Mouse (Mus musculus): Measurements from ENCODE around the gene Tnfaip2. TPM values are rescaled to one million over a fixed set of nuclear protein-coding genes. Genes with fewer than 3 reads are reported as not detected.

Tnfaip2 gene
- 6.2 and 6.3 TPM in 2 replicates for polyA plus RNA-seq (2016; fragmentation: Nextera tagmentation; extraction: Ambion mirVana)

DNA sequence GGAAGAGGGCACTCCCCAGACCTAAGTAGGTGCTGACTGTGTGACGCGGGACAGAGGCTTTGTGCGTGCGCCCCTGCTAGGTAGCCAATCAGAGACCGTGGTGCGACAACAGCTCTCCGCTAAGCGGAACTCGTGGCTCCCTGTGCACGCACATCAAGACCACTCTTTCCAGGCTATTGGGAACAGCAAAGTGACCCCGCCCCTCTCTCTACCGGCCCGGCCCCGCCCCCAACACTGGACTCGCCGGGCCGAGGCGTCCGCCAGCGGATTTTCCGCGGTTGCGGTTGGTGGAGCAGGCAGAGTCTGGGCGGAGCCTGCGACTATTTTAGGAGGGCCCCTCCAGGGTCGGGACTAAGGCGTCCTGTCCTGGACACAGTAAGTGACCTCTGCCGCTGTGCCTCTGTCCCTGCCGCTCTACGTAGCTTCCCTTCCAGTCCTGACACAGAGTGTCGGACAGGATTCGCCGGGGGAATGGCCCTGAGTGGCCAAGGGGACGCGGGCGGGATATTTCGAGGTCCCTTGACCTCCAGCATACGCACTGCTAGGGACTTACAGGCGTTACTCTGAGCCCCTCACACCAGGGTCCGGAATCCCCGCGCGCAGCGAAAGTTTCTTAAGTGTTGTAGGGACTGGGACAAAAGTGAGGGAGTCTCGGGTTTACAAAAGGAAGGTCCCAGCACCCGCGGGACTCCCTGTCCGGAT, at the start of gene Tnfaip2:
Tnfaip2 (plus strand) TSS at position 161 of the 702 bp plus-strand sequence.
- Histone ChIP-seq H3K9ac (0 out of 2 replicates have a peak within 1 kb of the TSS, but pooled peaks have one; percentile 0), H3K27ac (no peak within 1 kb of the TSS), H3K9me3 (no peaks in the 10 kb centered on the region), H3K4me1 (peaks cover 30% of the 10 kb centered on the region), H3K36me3 (no peaks in the 10 kb centered on the region), H3K4me3 (peak within 1 kb of the TSS; percentile 40), H3K27me3 (peaks cover 74% of the 10 kb centered on the region), H3K4me2 (replicated peaks) (peak within 1 kb of the TSS; percentile 80)
- WGBS = under 1% methylated on average over 48 of the region's 48 CpGs
- ATAC-seq (ENCODE audit: insufficient number of reproducible peaks, insufficient read depth, low FRiP score, low TSS enrichment) = peak; percentile 68; the same call in 1 of the 2 replicates

DNA sequence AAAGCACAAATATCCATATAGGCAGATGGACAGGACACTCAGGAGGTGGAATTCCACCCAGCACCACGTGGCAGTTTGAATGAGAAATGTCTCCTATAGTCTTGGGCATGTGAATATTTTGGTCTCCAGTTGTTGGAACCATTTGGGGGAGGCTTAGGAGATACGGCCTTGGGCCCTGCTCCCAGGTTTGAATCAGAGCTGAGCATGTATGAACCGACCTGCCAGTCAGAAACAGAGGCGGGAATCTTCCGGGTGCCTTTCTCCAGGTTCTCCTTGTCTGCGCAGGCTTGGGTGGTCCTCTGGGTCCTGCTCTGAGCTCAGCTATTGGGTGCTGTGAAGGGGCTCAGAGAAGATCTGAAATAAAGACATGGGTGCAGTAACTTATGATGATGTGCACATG, 48.3 kb upstream of the Tnfaip2 start:
- H3K4me1 ChIP-seq = no peaks in the 10 kb centered on the region
- H3K27me3 ChIP-seq = 0 out of 2 replicates have a peak, but pooled peaks cover 8% of the 10 kb centered on the region
- H3K27ac ChIP-seq = no peak overlapping the region
- ATAC-seq (ENCODE audit: insufficient number of reproducible peaks, insufficient read depth, low FRiP score, low TSS enrichment) = no peak
- H3K4me3 ChIP-seq = no peak overlapping the region
- no peaks in the 10 kb centered on the region for H3K9me3 ChIP-seq
- no peak overlapping the region for H3K4me2 ChIP-seq (replicated peaks)
- no peak overlapping the region for H3K9ac ChIP-seq
- WGBS = 80% methylated on average over 6 of the region's 6 CpGs
- H3K36me3 ChIP-seq = no peaks in the 10 kb centered on the region

DNA sequence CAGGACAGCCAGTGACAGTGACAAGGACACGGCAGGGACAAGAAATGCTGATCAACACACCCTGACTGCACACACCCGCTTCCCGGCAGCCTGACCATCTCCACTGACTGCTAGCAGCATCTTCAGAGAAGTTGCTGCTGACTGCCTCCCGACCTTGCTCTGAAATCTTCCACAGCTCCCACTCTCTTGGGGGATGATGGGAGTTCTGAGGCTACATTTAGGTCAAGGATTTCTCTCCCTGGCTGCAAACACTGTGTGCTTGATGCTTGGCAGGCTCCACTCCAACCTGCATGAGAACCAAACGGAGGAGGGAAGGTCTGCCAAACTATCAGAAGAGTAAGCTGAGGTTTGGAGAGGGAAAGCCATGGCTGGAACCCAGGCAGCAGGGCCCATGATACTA, 45.3 kb upstream of the Tnfaip2 start:
- no peak overlapping the region for H3K9ac ChIP-seq
- no peak overlapping the region for H3K4me3 ChIP-seq
- 68% methylated on average over 5 of the region's 5 CpGs for WGBS
- H3K36me3 ChIP-seq = no peaks in the 10 kb centered on the region
- H3K4me2 ChIP-seq (replicated peaks) = no peak overlapping the region
- no peaks in the 10 kb centered on the region for H3K9me3 ChIP-seq
- no peak for ATAC-seq (ENCODE audit: insufficient number of reproducible peaks, insufficient read depth, low FRiP score, low TSS enrichment)
- peaks cover 11% of the 10 kb centered on the region; the same call in 1 of the 2 replicates for H3K27me3 ChIP-seq
- 0 out of 2 replicates have a peak, but pooled peaks cover 5% of the 10 kb centered on the region for H3K4me1 ChIP-seq
- H3K27ac ChIP-seq = no peak overlapping the region

DNA sequence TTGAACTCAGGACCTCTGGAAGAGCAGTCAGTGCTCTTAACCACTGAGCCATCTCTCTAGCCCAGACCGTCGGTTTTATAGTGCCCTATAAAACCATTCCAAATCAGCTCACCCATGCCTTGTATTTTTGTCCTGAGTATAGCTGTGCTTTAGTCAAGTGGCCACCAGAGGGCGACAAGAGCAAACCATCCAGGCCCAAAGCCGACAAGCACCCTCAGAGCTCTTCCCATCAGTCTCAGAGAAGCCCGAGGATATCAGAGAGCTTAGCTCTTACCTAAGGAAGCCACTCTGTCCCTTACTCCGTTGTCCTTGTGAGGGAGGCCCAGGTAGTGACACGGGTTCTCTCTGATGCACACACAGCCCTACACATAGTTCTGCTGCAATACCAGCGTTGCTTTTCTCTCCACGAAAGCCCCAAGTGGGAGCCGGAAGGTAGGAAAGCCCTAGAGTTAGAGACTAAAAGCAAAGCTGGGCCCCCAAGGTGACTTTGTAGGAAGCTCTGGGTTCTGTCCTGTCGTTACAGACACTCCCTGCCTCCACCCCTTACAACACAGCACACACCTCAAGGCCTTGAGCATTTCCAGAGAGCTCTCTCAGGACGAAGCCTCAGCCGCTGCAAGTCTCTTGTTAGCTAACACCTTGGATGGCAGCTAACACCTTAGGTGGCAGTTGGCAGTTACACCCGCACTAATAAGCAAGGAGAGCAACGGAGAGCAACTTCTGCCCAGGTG, 40.6 kb upstream of the Tnfaip2 start:
- Histone ChIP-seq H3K27ac (no peak overlapping the region), H3K9ac (no peak overlapping the region), H3K9me3 (no peaks in the 10 kb centered on the region), H3K4me1 (0 out of 2 replicates have a peak, but pooled peaks cover 5% of the 10 kb centered on the region), H3K4me3 (no peak overlapping the region), H3K27me3 (peaks cover 25% of the 10 kb centered on the region), H3K4me2 (replicated peaks) (no peak overlapping the region), H3K36me3 (no peaks in the 10 kb centered on the region)
- WGBS = 24% methylated on average over 15 of the region's 15 CpGs
- no peak for ATAC-seq (ENCODE audit: insufficient number of reproducible peaks, insufficient read depth, low FRiP score, low TSS enrichment)

DNA sequence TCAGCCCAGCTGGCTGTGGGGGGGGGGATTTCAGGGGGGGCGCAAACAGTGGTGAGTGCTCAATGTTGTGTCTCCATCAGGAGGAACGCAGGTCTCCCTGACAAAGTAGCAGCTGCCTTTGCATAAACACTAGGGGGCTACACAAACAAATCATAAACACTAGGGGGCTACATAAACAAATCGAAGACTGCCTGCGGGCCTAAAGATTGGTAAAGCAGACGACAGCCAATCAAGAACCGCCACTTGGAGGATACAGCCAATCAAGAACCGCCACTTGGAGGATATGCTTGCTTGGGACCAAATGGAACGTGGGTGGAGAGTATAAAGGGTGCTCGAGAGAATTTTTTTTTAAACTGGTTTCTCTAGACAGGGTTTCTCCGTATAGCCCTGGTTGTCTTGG, 37.4 kb upstream of the Tnfaip2 start:
- no peak overlapping the region for H3K9ac ChIP-seq
- no peaks in the 10 kb centered on the region for H3K36me3 ChIP-seq
- H3K27ac ChIP-seq = no peak overlapping the region
- peaks cover 42% of the 10 kb centered on the region for H3K27me3 ChIP-seq
- no peak overlapping the region for H3K4me3 ChIP-seq
- H3K4me1 ChIP-seq = 0 out of 2 replicates have a peak, but pooled peaks cover 5% of the 10 kb centered on the region
- H3K9me3 ChIP-seq = no peaks in the 10 kb centered on the region
- no peak overlapping the region for H3K4me2 ChIP-seq (replicated peaks)
- ATAC-seq (ENCODE audit: insufficient number of reproducible peaks, insufficient read depth, low FRiP score, low TSS enrichment) = no peak
- 64% methylated on average over 10 of the region's 10 CpGs for WGBS

DNA sequence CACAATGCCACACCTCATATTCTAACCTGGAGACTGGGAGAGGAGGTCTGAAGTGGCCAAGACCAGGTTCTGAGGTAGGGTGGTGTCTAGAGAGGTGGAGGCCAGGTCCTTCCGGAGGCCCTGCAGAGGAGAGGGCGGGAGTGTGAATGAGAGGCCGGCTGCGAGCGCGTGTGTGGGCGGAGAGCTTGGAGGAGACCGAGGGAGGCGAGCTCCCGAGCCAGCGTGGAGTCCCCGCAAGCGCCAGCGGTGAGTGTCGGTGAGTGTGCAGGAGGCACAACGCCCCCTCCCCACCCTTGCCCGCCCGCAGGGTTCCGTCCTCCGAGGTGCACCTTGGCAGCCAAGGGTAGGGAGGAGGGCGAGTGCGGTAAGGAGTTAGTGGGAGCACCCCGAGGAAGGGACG, 35.6 kb upstream of the Tnfaip2 start, which contains the start of gene Lbhd2:
Lbhd2 (plus strand) TSS at position 188 of the 400 bp plus-strand sequence.
- no peak for ATAC-seq (ENCODE audit: insufficient number of reproducible peaks, insufficient read depth, low FRiP score, low TSS enrichment)
- H3K4me1 ChIP-seq = 0 out of 2 replicates have a peak, but pooled peaks cover 4% of the 10 kb centered on the region
- peak within 1 kb of the TSS; percentile 25; the same call in 1 of the 2 replicates for H3K4me3 ChIP-seq
- no peak within 1 kb of the TSS for H3K9ac ChIP-seq
- H3K9me3 ChIP-seq = no peaks in the 10 kb centered on the region
- 4% methylated on average over 24 of the region's 24 CpGs for WGBS
- no peaks in the 10 kb centered on the region for H3K36me3 ChIP-seq
- no peak within 1 kb of the TSS for H3K27ac ChIP-seq
- peaks cover 42% of the 10 kb centered on the region for H3K27me3 ChIP-seq
- H3K4me2 ChIP-seq (replicated peaks) = peak within 1 kb of the TSS; percentile 37

DNA sequence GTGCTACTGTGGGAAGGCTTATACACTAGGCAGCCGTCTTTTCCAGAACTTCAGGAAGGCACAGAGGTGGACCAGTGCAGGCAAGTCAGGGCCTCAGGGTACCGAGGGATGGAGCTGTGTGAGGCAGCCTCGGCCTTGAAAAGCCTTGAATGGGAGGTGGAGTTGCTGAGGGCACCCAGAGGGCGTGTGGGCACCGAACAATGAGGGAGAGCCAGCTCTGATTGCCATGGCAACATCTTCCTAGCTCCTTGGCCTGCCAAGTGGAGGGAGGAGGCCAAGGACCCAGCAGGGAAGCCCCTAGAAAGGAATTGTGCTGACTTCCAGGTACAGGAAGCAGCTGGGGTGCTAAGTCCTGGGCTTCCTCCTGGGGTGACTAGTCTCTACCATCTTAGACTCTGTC, 32.7 kb upstream of the Tnfaip2 start:
- ATAC-seq (ENCODE audit: insufficient number of reproducible peaks, insufficient read depth, low FRiP score, low TSS enrichment) = no peak
- Histone ChIP-seq H3K4me3 (no peak overlapping the region), H3K9me3 (no peaks in the 10 kb centered on the region), H3K4me1 (peaks cover 12% of the 10 kb centered on the region), H3K4me2 (replicated peaks) (no peak overlapping the region), H3K27me3 (peaks cover 36% of the 10 kb centered on the region), H3K9ac (no peak overlapping the region), H3K36me3 (no peaks in the 10 kb centered on the region), H3K27ac (no peak overlapping the region)
- 16% methylated on average over 5 of the region's 5 CpGs for WGBS

DNA sequence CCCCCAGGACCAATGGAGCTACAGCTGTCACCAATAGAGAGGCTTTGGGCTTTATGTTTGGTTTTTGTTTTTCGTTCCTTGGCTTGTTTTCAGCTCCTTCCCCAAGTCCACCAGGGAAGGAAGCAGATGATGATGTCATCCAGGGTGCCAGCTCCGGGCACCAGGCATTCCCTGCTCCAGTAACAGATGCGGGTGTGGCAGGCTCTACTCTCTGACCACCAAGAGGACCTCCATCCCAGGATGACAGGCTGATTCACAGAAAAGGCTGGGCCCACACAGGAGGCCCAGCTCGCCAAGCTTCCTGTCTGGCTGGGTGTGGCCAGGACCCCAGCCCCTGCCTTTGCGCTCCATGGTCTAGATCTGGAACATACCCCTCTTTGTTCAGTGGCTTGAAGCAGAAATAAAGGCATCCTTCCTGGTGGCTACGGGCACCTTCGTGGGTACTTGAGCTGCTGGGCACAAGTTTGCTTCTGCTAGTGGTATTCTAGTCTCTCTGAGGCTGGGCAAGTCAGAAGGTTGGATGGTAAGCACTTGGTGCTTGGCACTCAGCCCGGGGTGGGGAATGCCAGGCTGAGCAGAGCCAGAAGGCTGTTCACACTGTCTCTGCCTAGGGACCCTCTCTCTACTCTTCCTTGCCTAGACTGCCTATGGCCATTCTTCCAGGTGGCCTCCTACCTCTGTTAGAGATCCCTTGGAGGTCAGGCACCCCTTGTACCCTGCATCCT, 30.5 kb upstream of the Tnfaip2 start:
- Histone ChIP-seq H3K9ac (no peak overlapping the region), H3K27ac (no peak overlapping the region), H3K4me2 (replicated peaks) (no peak overlapping the region), H3K4me3 (no peak overlapping the region), H3K4me1 (peaks cover 17% of the 10 kb centered on the region), H3K36me3 (no peaks in the 10 kb centered on the region), H3K27me3 (peaks cover 23% of the 10 kb centered on the region), H3K9me3 (no peaks in the 10 kb centered on the region)
- no peak for ATAC-seq (ENCODE audit: insufficient number of reproducible peaks, insufficient read depth, low FRiP score, low TSS enrichment)
- 69% methylated on average over 8 of the region's 8 CpGs for WGBS

DNA sequence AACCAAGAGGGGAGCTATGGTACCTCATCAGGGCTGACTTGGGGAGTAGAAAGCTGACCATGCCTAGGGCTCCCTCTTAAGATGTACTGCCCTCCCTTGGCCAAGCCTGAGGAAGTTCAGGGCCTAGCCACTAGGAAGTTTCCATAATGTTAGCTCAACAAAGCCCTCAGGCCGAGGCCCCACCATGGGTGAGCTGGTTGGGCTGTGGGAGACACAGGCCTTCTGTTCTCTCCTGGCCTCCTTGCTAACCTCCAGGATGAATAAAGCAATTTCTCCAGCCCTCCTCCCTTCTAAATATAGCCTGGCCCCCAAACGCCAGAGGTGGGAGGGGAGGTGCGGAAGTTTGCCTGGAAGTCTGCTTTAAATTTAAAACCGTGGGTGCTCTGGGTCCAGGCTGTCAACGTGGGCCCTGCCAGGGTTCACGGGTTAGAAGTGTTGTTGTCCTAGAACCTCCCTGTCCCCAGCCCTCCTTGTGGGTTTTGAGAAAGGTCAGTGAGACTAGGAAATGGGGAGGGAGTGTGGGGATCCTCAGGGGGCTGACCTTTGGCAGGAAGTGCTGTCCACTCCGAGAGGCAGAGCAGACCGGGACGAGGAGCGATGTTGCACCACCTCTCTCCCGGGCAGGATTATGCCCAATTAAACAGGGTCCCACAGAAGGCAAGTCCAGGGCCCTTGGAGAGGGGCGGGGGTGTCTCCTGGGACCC, 29.5 kb upstream of the Tnfaip2 start:
- WGBS = 13% methylated on average over 12 of the region's 12 CpGs
- no peak for ATAC-seq (ENCODE audit: insufficient number of reproducible peaks, insufficient read depth, low FRiP score, low TSS enrichment)
- H3K27me3 ChIP-seq = peaks cover 15% of the 10 kb centered on the region
- peak overlapping the region; percentile 53 for H3K4me2 ChIP-seq (replicated peaks)
- no peak overlapping the region for H3K27ac ChIP-seq
- H3K4me1 ChIP-seq = peaks cover 27% of the 10 kb centered on the region
- H3K9ac ChIP-seq = peak overlapping the region; percentile 36; the same call in 1 of the 2 replicates
- peak overlapping the region; percentile 36 for H3K4me3 ChIP-seq
- no peaks in the 10 kb centered on the region for H3K9me3 ChIP-seq
- no peaks in the 10 kb centered on the region for H3K36me3 ChIP-seq

DNA sequence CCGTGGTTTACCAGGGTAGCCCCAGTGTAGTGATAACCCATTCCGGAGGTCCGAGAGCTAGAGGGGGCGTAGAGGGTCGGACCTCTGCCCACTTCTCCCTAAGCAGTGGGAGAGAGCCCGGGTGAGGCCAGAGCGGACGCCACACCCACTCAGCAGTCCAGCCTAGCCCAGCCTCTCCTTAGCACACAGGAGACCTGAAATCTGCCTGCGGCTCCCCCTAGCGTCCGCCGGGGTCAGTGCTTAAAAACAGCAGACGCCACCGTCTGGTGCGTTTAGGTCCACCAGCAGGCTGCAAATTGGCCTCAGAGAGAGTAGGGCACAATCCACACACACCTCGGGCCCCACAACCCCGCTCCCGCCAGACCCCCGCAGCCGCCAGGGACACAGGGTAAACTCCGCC, 29.0 kb upstream of the Tnfaip2 start:
- Histone ChIP-seq H3K36me3 (no peaks in the 10 kb centered on the region), H3K9ac (peak overlapping the region; percentile 36), H3K4me2 (replicated peaks) (peak overlapping the region; percentile 53), H3K4me3 (peak overlapping the region; percentile 36), H3K4me1 (peaks cover 31% of the 10 kb centered on the region), H3K27ac (no peak overlapping the region), H3K9me3 (no peaks in the 10 kb centered on the region), H3K27me3 (peaks cover 11% of the 10 kb centered on the region)
- ATAC-seq (ENCODE audit: insufficient number of reproducible peaks, insufficient read depth, low FRiP score, low TSS enrichment) = peak; percentile 54
- under 1% methylated on average over 21 of the region's 21 CpGs for WGBS

Data from embryonic facial prominence, embryonic 12.5 days (tissue).